Mouse (Mus musculus) lung, postnatal 0 days (tissue): ENCODE data around the gene Park7. TPM values are rescaled to one million over a fixed set of nuclear protein-coding genes. Genes with fewer than 3 reads are reported as not detected.

Source experiments
- ATAC-seq: fragments of 200-750 bp; cut with Nextera tagmentation; 2 replicates; pipeline ENCODE4 v1.8.0; 2017; ENCODE audit warnings: moderate library complexity
- DNase-seq: peaks from one replicate; pipeline ENCODE4 v3.0.0-alpha.2; 2016; ENCODE audit warnings: low spot score
- H3K27ac ChIP-seq: fragments of 300-500 bp; sonication (generic); 2 replicates; pipeline ENCODE4 v1.5.1; 2014; ENCODE audit warnings: antibody characterized with exemption, mild to moderate bottlenecking, low read length, mixed read lengths
- H3K27me3 ChIP-seq: fragments of 300-500 bp; sonication (generic); replicated peaks from 2 replicates; pipeline ENCODE4 v1.6.1; 2014; ENCODE audit warnings: low read length, mixed read lengths; ENCODE audit not compliant: insufficient read depth
- H3K36me3 ChIP-seq: fragments of 300-500 bp; sonication (generic); 2 replicates; pipeline ENCODE4 v1.6.1; 2014; ENCODE audit warnings: low read length, mixed read lengths; ENCODE audit not compliant: insufficient read depth
- H3K4me1 ChIP-seq: fragments of 300-500 bp; sonication (generic); 2 replicates; pipeline ENCODE4 v1.6.1; 2014; ENCODE audit warnings: antibody characterized with exemption, low read depth, low read length, mixed read lengths; ENCODE audit not compliant: insufficient read depth
- H3K4me2 ChIP-seq: fragments of 300-500 bp; sonication (generic); replicated peaks from 2 replicates; pipeline ENCODE4 v1.6.1; 2014; ENCODE audit warnings: low read depth, mild to moderate bottlenecking, low read length, moderate library complexity, mixed read lengths
- H3K4me3 ChIP-seq: fragments of 300-500 bp; sonication (generic); 2 replicates; pipeline ENCODE4 v1.5.1; 2014; ENCODE audit warnings: low read depth, low read length
- H3K9ac ChIP-seq: fragments of 300-500 bp; sonication (generic); replicated peaks from 2 replicates; pipeline ENCODE4 v1.6.1; 2014; ENCODE audit warnings: low read depth, mild to moderate bottlenecking
- H3K9me3 ChIP-seq: fragments of 300-500 bp; sonication (generic); 2 replicates; pipeline ENCODE4 v1.6.1; 2016; ENCODE audit warnings: low read length, mixed read lengths
- CTCF ChIP-seq: IDR thresholded peaks from 2 replicates; pipeline ENCODE4 v1.5.1; 2016; ENCODE audit warnings: antibody characterized with exemption, mild to moderate bottlenecking
- EP300 ChIP-seq: IDR thresholded peaks from 2 replicates; pipeline ENCODE4 v1.6.1; 2016; ENCODE audit warnings: antibody characterized with exemption, mild to moderate bottlenecking, control low read depth
- WGBS: fragments of 180-500 bp; shearing (Covaris S2); extraction: QIAGEN DNeasy Blood & Tissue Kit; methylation state at CpG from one replicate; pipeline ENCODE4 v1.1.7; 2014; 5-methylcytosine and 5-hydroxymethylcytosine counted together
- polyA plus RNA-seq: library from polyadenylated mRNA; unstranded; fragments of >200 nt; fragmentation: Nextera tagmentation; extraction: Ambion mirVana; gene quantifications from 2 replicates; pipeline ENCODE4 v1.2.1, GENCODE M21; 2015

The Park7 gene
- polyA plus RNA-seq, 1 experiment from 2014 or later = 241 TPM

- H3K9ac ChIP-seq = no peak overlapping the region
- no peak for DNase-seq
- no peaks in the 10 kb centered on the region for H3K9me3 ChIP-seq
- H3K27me3 ChIP-seq = no peaks in the 10 kb centered on the region
- no peak for ATAC-seq
- WGBS = 71% methylated on average over 8 of the region's 8 CpGs
- H3K4me1 ChIP-seq = peaks cover 28% of the 10 kb centered on the region; the same call in 1 of the 2 replicates
- H3K36me3 ChIP-seq = no peaks in the 10 kb centered on the region
- no peak for TF ChIP-seq EP300
- TF ChIP-seq CTCF = no peak
- H3K4me3 ChIP-seq = no peak overlapping the region
- H3K27ac ChIP-seq = peak overlapping the region; percentile 88
- no peak overlapping the region for H3K4me2 ChIP-seq
Observed at GRCm38 (mm10) chr4:150872681-150873080, 41.6 kb downstream of the Park7 start.

GRCm38 (mm10) chr4:150872139-150872651, 42.0 kb downstream of the Park7 start:
- Histone ChIP-seq H3K27me3 (no peaks in the 10 kb centered on the region), H3K36me3 (peaks cover 3% of the 10 kb centered on the region; the same call in 1 of the 2 replicates), H3K9ac (0 out of 2 replicates have a peak overlapping the region, but pooled peaks have one; percentile 12), H3K4me1 (peaks cover 28% of the 10 kb centered on the region; the same call in 1 of the 2 replicates), H3K4me3 (no peak overlapping the region), H3K4me2 (no peak overlapping the region), H3K27ac (peak overlapping the region; percentile 88), H3K9me3 (no peaks in the 10 kb centered on the region)
- peak; percentile 66 for DNase-seq
- 41% methylated on average over 9 of the region's 9 CpGs for WGBS
- TF ChIP-seq CTCF (no peak), EP300 (no peak)
- peak; percentile 2; the same call in 1 of the 2 replicates for ATAC-seq

- H3K27me3 ChIP-seq = no peaks in the 10 kb centered on the region
- H3K27ac ChIP-seq = peak overlapping the region; percentile 88
- H3K4me2 ChIP-seq = no peak overlapping the region
- 0 out of 2 replicates have a peak overlapping the region, but pooled peaks have one; percentile 12 for H3K9ac ChIP-seq
- TF ChIP-seq CTCF (no peak), EP300 (no peak)
- peak; percentile 80 for ATAC-seq
- peaks cover 9% of the 10 kb centered on the region; the same call in 1 of the 2 replicates for H3K36me3 ChIP-seq
- DNase-seq = peak; percentile 93
- WGBS = 26% methylated on average over 10 of the region's 10 CpGs
- peaks cover 28% of the 10 kb centered on the region; the same call in 1 of the 2 replicates for H3K4me1 ChIP-seq
- no peaks in the 10 kb centered on the region for H3K9me3 ChIP-seq
- H3K4me3 ChIP-seq = no peak overlapping the region
Observed at GRCm38 (mm10) chr4:150871392-150872138, 42.7 kb downstream of the Park7 start.

GRCm38 (mm10) chr4:150870963-150871391, 43.3 kb downstream of the Park7 start:
- no peaks in the 10 kb centered on the region for H3K27me3 ChIP-seq
- TF ChIP-seq EP300 (peak; percentile 72), CTCF (no peak)
- ATAC-seq (peak; percentile 76), DNase-seq (no peak)
- WGBS = 51% methylated on average over 13 of the region's 13 CpGs
- H3K4me2 ChIP-seq = no peak overlapping the region
- H3K4me1 ChIP-seq = peaks cover 28% of the 10 kb centered on the region; the same call in 1 of the 2 replicates
- H3K9ac ChIP-seq = no peak overlapping the region
- peak overlapping the region; percentile 88 for H3K27ac ChIP-seq
- H3K9me3 ChIP-seq = no peaks in the 10 kb centered on the region
- H3K4me3 ChIP-seq = no peak overlapping the region
- H3K36me3 ChIP-seq = peaks cover 15% of the 10 kb centered on the region

GRCm38 (mm10) chr4:150869276-150870197, 44.7 kb downstream of the Park7 start:
- Histone ChIP-seq H3K4me1 (peaks cover 29% of the 10 kb centered on the region), H3K36me3 (peaks cover 17% of the 10 kb centered on the region), H3K4me3 (no peak overlapping the region), H3K9me3 (no peaks in the 10 kb centered on the region), H3K27me3 (no peaks in the 10 kb centered on the region), H3K9ac (no peak overlapping the region), H3K4me2 (no peak overlapping the region), H3K27ac (peak overlapping the region; percentile 88)
- no peak for TF ChIP-seq CTCF
- TF ChIP-seq EP300 = no peak
- DNase-seq (peak; percentile 71), ATAC-seq (no peak)
- WGBS = 26% methylated on average over 16 of the region's 17 CpGs

GRCm38 (mm10) chr4:150868859-150869258, 45.4 kb downstream of the Park7 start:
- Histone ChIP-seq H3K27ac (peak overlapping the region; percentile 88; the same call in 1 of the 2 replicates), H3K9ac (no peak overlapping the region), H3K27me3 (no peaks in the 10 kb centered on the region), H3K4me3 (no peak overlapping the region), H3K36me3 (peaks cover 17% of the 10 kb centered on the region), H3K4me1 (peaks cover 32% of the 10 kb centered on the region), H3K9me3 (no peaks in the 10 kb centered on the region), H3K4me2 (no peak overlapping the region)
- DNase-seq (no peak), ATAC-seq (no peak)
- TF ChIP-seq CTCF (no peak), EP300 (no peak)
- WGBS = 69% methylated on average over 2 of the region's 2 CpGs
